Mouse (Mus musculus): ENCODE results near the gene Wrnip1.

DNA sequence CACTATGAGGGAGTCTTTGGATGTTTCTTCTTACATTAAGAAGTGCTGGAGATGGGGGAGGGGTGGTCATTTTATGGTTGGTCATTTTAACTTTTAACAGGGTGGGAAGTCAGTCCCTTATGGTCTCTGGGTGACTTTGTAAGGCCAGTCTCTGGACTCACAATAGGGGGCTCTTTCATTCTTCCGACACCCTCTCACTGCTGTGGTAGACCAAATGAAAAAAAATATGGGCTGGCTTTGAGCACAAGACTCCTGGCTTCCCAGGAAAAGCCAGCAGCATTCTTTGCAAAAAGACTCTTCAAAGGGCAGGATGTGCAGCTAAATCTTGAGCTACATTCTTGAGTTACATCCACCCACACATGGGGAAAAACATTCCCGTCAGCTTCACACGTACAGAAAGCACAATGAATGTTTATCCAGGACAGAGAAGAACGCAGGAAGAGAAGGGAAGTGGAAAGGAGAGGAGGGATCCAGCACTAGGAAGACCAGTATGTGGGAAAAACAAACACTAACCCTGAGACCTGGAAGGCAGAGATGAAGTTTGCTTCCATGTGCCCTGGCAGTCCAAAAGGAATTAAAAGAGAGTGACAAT, 49.7 kb upstream of the Wrnip1 start:
- TF ChIP-seq CTCF (IDR thresholded peaks at IDR 0.05; ENCODE audit: low read depth) = no peak
- TF ChIP-seq EP300 (IDR thresholded peaks at IDR 0.05; ENCODE audit: low read depth) = no peak

Measured in heart, postnatal 0 days (tissue).